17 mouse cellular contexts compared by ENCODE assay signal in genomic region chr8:83736681-83737080, GRCm38 (mm10). TPM values are rescaled to one million over a fixed set of nuclear protein-coding genes. Genes with fewer than 3 reads are reported as not detected.
DNase-seq lines count a peak whose midpoint lies in the region; ATAC-seq and TF ChIP-seq lines count a peak whose summit lies in the region.
"Had no signal": no experiment of that assay in that cellular context is flagged by ENCODE, and none has a peak within 500 bp of the region (broad histone marks: within the 10 kb centered on the region; RNA-seq: fewer than 3 reads in every experiment).

No protein-coding gene starts in this region.

- no peak for TF ChIP-seq EP300 in lung, postnatal 0 days (IDR thresholded peaks at IDR 0.05)

- peak; percentile 52 to 62 for DNase-seq in spleen, adult 18-20 months
- DNase-seq in spleen, postnatal 4 days (ENCODE audit: low spot score in 2 of 2) = no peak
- DNase-seq in lung, postnatal 0 days (ENCODE audit: low spot score) = no peak
- DNase-seq in left cerebral cortex, adult 2 months (ENCODE audit: extremely low spot score in 1 of 2, low spot score in 2 of 2) = no peak
- no peak for DNase-seq in heart, adult 8-10 months (ENCODE audit: low spot score)
- no peak for DNase-seq in cerebellum, adult 9-10 months
- DNase-seq in right cerebral cortex, postnatal 14 days = no peak
- DNase-seq: adrenal gland, postnatal 36 days; cerebellum, adult 11 months; gastrocnemius, postnatal 25 days; heart, postnatal 14 days; kidney, postnatal 36 days; right cerebral cortex, adult 18-20 months had no signal

- no peaks in the 10 kb centered on the region for H3K27me3 ChIP-seq in lung, postnatal 0 days (replicated peaks; ENCODE audit: insufficient read depth, low read length)
- H3K27me3 ChIP-seq: CH12.LX had no signal

- WGBS in lung, postnatal 0 days = 66% methylated on average over 4 of the region's 4 CpGs

- H3K4me2 ChIP-seq in lung, postnatal 0 days (replicated peaks; ENCODE audit: low read depth, low read length) = peak overlapping the region; percentile 86
- H3K4me2 ChIP-seq: limb, embryonic 13.5 days had no signal

- H3K9me3 ChIP-seq in lung, postnatal 0 days (ENCODE audit: low read length) = no peaks in the 10 kb centered on the region
- H3K9me3 ChIP-seq: limb, embryonic 13.5 days had no signal

- H3K4me1 ChIP-seq in lung, postnatal 0 days (ENCODE audit: insufficient read depth, low read depth, low read length) = peaks cover 3% of the 10 kb centered on the region; the same call in 1 of the 2 replicates

- H3K27ac ChIP-seq in lung, postnatal 0 days (ENCODE audit: low read length) = no peak overlapping the region
- H3K27ac ChIP-seq in left cerebral cortex, adult 2 months = no peak overlapping the region

- H3K4me3 ChIP-seq in lung, postnatal 0 days (ENCODE audit: low read depth, low read length) = no peak overlapping the region
- no peak overlapping the region for H3K4me3 ChIP-seq in left cerebral cortex, adult 2 months
- H3K4me3 ChIP-seq: limb, embryonic 13.5 days had no signal

- no peak for TF ChIP-seq CTCF in lung, postnatal 0 days (IDR thresholded peaks at IDR 0.05)
- TF ChIP-seq CTCF in left cerebral cortex, adult 2 months (IDR thresholded peaks at IDR 0.05) = no peak

- intact Hi-C loops in left cerebral cortex, adult 2 months (cut with DNase I) = loop anchor here (5.0 kb wide), 1 partner anchor 231 kb away; no protein-coding TSS in a partner anchor

- H3K36me3 ChIP-seq in lung, postnatal 0 days (ENCODE audit: insufficient read depth, low read length) = peaks cover 13% of the 10 kb centered on the region; the same call in 1 of the 2 replicates

- ATAC-seq in lung, postnatal 0 days = no peak
- ATAC-seq in neutrophil, adult 5-6 weeks (ENCODE audit: extremely low read depth, insufficient number of reproducible peaks, low FRiP score, poor library complexity, severe bottlenecking) = peak; percentile 4; the same call in 1 of the 2 replicates
- ATAC-seq: intestine, postnatal 0 days had no signal

- H3K9ac ChIP-seq in lung, postnatal 0 days (replicated peaks; ENCODE audit: low read depth) = no peak overlapping the region
- H3K9ac ChIP-seq: limb, embryonic 13.5 days had no signal

RNA-seq across cellular contexts. Expression of gene Adgre5, which starts 4.4 kb away (rescaled TPM):
- 145 and 146 TPM in 2 replicates for polyA plus RNA-seq in lung, postnatal 0 days (2015; fragmentation: Nextera tagmentation; extraction: Ambion mirVana)
- 1,105 and 1,130 TPM in 2 replicates for total RNA-seq in neutrophil, adult 5-6 weeks (2017)
- total RNA-seq in left cerebral cortex, adult 2 months (2021) = 10 to 100 TPM in 1 of 2 experiments, 1 to 10 TPM in 1; 8.9 to 11.5 TPM
- total RNA-seq in heart, adult 8-10 months (2022) = 10 to 100 TPM; 42.4 to 50.4 (median 43.5) TPM

RNA-seq across cellular contexts. Expression of gene Ddx39, which starts 21.7 kb away (rescaled TPM):
- 51.0 and 53.9 TPM in 2 replicates for polyA plus RNA-seq in lung, postnatal 0 days (2015; fragmentation: Nextera tagmentation; extraction: Ambion mirVana)
- 47.5 and 56.8 TPM in 2 replicates for total RNA-seq in neutrophil, adult 5-6 weeks (2017)
- total RNA-seq in left cerebral cortex, adult 2 months (2021) = 10 to 100 TPM; 19.9 to 20.2 TPM
- total RNA-seq in heart, adult 8-10 months (2022) = 10 to 100 TPM; 14.2 to 17.0 (median 15.4) TPM

RNA-seq across cellular contexts. Expression of gene Pkn1, which starts 37.7 kb away (rescaled TPM):
- 32.2 and 34.4 TPM in 2 replicates for polyA plus RNA-seq in lung, postnatal 0 days (2015; fragmentation: Nextera tagmentation; extraction: Ambion mirVana)
- 321 and 387 TPM in 2 replicates for total RNA-seq in neutrophil, adult 5-6 weeks (2017)
- 10 to 100 TPM; 60.9 to 65.6 TPM for total RNA-seq in left cerebral cortex, adult 2 months (2021)
- 10 to 100 TPM; 44.0 to 47.6 (median 46.6) TPM for total RNA-seq in heart, adult 8-10 months (2022)

Comparison
In these comparisons a context has a peak if more than half of its experiments do, and no peak if none do; other contexts are left out.
1. DNase-seq: peak in spleen, adult 18-20 months (2 of 2); none in spleen, postnatal 4 days (0 of 2), lung, postnatal 0 days (single experiment), left cerebral cortex, adult 2 months (0 of 2), heart, adult 8-10 months (single experiment), cerebellum, adult 9-10 months (single experiment) and right cerebral cortex, postnatal 14 days (single experiment).
2. RNA of gene Adgre5, which starts 4.4 kb away (total RNA-seq): 1,105 to 1,130 TPM in neutrophil, adult 5-6 weeks; 42.4 to 50.4 TPM in heart, adult 8-10 months and 8.9 to 11.5 TPM in left cerebral cortex, adult 2 months; every median in the first group is over 10 times any median in the second.